Mouse (Mus musculus) embryo, embryonic 11.5 days (tissue): ENCODE results near the gene Shf.

Experiments
- DNase-seq: peaks from one replicate; pipeline ENCODE4 v3.0.0-alpha.2; 2012; ENCODE audit warnings: low read depth, low spot score

Shf gene

DNA sequence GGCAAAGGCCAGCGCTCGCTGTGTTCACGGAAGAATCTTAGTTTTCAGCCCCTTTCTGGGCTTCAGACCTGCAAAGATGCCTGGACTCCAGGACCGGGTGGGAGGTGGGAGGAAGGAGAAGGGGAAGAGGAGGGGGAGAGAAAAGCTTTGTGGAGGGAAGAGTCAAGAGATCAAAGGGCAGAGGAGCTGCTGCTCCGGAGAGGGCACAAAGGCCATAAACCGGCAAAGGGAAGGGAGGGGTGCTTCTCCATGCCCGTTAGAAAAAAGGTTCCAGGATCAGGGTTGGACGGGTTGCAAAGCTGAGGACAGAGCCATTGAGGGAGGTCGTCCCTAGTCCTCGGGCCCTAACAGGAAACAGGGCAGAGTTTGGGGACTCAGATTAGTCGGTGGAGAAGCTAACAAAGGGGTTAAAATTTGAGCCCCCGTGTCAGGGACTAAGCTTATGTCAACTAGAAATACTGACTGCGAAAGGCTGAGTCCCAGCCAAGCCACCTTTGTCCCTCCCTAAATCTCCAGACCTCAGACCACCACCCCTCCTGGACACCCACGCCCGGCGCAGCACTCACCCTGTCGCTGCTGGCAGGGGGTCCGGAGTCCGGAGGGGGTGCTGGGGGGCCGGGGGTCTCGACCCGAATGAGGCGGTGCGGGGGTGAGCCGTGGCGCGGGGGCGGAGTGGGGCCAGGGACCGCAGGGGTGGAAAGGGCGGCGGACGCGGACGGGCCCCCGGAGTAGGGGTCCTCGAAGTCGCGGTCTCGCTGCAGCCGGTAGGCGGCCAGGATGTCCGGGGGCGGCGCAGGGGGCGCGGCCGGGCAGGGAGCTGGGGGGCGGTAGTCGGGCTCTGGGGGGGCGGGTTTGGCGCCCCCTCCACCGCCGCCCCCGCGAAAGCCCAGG is 636 bp downstream of the Shf start:
- no peak for DNase-seq

DNA sequence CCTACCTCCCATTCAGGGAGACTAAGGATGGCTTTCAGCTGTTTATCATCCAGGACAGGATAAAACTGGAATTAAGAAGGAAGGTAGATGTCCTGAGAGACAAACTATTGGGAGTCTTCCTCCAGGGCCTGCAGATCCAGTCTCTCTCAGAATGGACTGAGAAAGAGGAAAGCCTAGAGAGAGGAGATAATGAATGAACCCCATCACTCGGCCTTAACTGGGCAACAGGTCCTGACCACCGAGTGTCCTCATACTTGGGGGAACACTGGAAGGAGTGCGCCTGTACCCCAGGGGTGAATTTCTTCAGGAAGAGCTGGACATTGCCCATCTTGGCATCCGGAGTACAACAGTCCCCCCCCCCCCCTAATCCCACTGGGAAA is 1.3 kb downstream of the Shf start:
- DNase-seq = no peak

DNA sequence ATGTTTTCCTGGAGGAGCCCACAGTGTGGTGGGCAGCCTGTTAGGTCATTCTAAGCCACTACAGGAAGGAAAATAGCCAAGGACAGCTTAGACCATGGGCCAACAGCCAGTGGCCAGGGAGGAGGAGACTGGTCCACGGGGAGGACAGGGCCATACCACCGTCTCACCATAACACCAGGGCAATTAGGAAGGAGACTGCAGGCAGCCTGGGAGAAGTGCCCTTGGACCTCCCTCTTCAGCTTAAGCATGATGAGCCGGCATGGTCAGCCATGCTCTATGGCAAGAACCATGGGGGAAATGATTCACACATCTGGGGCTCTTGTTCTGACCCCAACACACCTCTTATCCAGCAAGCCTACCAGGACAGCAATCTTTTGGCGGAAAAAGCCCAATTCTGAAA is 1.8 kb downstream of the Shf start:
- DNase-seq = no peak

DNA sequence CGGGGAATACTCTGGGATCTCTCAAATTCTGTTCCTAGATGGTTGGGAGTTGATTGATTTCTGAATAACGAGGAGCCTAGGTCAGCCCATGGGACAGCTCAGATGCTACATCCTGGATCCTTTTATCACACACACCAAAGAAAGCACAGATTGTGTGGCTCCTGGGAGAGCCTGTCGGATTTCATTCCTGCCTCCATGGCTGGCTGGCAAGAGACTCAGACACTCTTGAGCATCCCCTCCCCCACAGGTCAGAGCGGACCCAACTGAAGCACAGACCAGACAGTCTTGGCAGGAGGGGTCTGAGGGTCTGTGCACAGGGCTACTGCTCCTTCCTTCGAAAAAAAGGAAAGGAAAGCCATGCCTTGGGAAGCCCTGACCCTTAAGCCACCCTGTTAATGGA is 2.3 kb downstream of the Shf start:
- DNase-seq = no peak

DNA sequence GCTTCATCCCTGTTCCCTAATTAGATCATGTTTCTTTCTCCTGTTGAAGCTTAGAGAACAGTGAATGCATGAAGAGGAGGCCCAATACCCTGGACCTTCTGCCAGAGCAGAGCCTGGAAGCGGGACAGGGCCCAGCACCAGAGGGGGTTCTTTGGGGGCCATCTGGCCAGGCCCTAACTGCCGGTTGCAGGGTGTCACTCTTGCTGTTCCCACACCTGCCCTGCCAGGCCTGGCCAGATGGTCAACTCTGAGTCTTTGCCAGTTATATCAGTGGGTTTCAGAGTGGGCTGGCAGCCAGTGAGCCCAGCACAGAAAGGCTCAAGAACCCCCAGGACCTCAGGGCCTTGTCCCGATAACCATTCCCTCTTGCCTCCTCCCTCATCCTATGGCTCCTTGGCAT is 2.9 kb downstream of the Shf start:
- no peak for DNase-seq

DNA sequence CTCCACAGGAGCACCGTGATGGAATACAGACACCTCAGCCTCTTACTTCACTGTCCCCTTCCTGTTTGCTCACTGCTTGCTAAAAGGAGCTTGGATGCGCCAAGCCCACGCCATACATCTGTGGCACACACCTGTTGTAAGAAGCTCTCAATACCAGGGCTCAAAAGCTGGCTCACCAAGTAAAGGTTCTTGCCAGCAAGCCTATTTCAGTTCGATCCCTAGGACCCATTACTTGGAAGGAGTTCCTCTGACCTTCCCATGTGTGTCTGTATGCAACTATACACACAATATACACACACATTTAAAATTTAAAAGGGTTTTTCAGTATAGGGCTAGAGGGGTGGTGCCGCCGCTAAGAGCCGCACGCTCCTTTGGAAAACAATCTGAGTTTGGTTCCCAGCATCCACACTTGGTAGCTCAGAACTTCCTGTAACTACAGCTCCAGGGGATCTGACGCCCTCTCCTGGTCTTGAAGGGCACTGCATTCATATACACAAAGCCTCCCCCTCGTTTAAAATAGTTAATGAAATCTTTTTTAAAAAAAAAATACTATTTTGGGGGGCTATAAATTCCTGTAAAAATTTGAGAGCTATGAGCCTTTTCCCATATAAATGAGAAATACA is 3.6 kb downstream of the Shf start:
- no peak for DNase-seq

DNA sequence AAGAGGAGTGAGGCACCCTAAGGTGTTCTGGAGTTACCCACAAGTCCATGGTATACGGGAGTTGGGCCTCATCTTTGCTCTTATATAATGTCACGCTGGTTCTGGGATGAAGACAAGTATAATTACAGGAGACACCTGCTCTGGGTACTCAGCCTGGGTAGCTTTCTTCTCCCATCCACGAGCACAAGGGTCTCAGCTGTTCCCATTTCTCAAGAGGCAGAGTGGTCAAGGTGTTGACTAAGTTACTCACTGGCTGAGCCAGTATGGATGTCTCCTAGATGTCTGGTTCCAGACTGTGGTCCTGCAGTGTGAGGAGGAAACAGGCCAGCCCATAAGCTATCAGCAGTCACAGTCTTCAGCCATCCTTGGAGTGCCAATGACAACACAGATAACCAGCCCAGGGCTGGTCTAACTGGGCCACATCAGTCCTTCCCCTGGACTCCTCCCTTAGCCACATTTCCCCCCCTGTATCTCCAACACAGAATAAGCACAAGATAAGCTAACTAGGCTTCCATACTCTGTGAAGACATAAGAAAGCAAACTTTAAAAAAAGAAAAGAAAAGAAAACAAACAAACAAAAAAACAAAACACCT is 4.5 kb downstream of the Shf start:
- DNase-seq = no peak

DNA sequence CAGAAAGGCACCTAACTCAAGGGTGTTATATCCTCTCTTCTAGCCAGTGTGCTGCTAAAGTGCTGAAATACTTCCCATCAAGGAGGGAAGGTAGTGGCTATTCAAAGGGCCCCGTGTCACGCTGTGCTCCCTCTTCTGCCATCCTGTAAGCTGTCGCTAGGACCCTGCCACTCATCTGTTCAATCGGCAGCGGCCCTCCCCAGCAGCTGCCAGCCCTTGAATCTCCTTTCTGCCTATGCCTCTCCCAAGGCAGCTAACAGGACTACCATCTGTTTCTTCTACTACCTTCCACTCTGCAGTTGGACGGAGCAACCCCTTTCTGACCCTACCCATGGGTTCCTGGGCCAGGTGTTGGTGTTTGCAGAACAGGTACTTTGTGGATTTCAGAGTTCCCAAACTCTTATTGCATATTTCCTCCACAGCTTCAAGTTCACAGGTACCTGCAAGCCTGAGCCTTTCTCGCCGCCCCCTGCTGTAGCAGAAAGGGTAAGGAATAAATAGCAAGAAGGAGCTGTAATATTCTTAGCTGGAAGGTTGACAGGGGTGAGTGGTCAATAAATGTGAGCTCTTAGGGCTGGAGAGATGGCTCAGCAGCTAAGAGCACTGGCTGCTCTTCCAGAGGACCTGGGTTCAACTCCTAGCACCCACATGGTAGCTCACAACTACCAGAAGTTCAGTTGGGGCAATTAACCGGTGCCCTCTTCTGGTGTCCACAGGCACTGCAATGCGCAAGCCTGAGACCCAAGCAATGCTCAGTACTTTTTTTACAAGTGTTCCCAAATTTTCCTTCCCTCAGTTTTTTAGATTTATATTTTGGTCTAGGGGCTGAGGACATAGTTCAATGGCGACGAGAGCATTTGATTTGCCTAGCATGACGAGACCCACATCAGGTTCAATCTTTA is 6.1 kb downstream of the Shf start:
- no peak for DNase-seq

DNA sequence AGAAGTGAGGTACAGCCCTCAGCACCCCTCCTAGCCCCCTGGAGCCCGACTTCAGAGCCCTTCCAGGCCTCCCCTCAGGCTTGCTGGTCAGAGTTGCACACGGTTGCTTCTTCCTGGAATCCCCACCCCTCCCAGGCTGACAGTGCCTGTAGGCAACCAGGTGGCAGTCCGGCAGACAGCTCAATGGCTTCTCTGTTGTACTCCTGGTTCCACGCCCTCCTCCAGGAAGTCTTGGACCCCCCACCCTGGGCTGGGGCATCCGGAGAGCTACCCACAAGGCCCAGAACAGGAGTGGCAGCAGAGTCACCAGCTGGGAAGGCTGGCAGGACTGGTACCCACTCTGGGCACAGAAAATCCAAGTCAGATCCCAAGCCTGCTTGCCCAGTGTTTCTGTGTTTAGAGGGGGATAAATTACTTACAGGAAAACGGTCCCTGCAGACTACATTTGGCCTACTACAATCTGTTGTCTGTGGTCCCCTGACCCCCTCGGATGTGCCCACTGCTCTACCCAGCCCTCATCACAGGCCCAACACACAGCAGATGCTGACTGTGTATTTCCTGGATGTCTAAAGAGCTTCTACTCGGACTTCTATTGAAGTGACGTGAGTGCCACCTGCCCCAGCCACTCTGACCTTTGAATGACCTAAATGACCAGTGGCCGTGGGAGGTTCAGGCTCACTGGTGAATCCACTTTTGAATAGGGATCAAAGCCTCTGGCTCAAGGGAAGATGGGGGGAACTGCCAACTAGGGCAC is 6.9 kb downstream of the Shf start:
- no peak for DNase-seq

DNA sequence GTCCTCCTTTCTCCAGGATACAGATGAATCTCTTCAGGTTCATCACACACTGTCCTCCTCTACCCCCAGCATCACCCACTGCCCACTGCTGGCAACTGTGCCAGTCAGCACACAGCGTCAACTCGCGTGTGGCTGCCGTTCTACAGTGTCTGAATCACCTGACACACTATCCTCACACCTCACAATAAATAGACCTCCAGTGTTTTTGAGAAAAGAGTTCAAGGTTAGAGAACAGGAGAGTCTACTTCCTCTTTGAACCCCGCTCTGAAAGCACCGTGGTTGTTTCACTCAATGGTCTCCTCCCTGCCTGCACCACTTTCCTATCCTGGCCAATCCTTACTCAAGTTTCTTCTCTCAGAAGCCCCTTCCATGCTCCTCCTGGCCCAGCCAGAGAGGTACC is 7.8 kb downstream of the Shf start:
- no peak for DNase-seq

DNA sequence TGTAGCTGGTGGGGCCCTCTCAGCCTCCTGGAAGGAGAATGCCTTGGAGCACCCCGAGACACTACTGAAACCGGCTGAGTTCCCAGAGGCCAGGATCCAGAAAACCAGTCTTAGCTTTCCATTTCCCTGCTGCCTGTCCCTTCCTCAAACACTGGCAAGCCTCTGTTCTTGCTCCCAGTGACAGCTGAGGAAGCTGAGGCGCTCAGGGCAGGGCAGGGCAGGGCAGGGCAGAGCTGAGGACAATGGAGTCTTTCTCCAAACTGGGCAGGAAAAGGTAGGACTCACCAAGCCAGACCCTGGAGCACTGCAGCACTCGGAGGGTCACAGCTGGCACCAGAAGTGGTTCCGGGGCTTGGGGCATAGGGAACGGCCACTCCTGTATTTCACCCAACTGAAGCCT is 8.7 kb downstream of the Shf start:
- DNase-seq = no peak

DNA sequence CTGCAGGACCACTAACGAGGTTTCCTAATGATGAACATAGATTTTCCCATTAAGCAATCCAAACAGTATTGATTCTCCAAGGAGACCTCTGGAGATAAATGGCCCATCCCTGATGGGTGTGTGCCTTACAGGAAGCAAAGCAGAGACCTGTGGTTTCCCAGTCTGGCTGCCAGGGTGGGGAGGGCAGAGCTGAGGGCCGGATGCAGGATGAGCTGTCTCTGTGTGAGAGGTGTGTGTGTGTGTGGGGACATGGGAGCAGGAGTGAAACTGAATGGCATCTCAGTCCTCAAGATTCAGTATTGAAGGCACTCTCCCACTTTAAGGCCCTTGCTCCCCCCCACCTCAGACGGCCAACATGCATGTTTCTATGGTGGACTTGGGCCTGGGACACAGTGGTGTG is 12.8 kb downstream of the Shf start:
- DNase-seq = no peak

DNA sequence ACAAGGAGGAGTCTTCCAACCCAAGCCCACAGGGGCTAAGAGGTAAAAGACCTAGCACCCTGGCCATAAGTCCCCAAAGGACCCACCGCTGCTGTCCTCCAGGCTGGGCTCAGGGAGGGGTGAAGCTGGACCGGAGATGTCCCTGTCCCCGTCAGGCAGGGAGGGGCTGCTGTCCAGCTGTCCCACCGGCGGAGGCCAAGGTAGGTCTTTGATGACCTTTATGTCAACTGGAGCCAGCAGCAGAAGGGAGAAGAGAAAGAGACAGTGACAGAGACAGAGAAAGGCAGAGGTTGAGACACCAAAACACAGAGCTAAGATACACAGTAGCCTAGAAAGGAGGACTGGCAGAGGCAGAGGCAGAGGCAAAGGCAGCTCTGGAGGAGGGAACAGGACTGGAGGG is 13.6 kb downstream of the Shf start:
- no peak for DNase-seq

DNA sequence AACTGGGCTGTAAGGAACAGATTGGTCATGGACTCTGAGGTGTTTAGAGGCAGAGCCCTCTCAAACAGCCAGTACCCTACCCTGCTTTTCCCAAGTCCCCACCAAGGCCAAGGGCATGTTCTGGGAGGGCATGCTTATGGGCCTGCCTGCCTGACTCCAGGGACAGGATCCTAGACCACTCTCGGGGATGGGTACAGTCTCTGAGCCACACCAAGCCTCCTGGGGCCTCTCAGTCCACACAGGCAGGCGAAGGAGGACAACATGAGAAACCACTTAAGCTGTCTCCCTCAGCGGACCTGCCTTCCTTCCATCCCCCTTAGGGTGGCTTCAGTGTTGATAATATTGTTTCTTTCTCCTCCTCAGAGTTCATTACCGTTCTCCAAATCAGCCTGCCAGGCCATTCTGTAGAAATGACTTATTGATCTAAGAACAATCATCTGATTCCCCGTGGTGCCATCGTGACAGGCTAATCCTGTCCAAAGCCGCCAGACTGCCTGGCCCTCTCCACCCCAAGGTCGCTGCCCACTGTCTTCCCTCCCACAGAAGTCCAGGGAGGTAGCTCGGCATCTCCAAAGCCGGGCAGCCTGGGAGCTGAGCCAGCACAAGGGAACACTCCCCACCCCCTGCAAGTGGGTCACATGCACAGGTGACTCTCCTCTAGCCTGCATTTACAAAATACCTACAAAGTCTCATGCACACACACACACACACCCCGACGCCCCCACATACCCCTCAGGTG is 14.6 kb downstream of the Shf start:
- no peak for DNase-seq

DNA sequence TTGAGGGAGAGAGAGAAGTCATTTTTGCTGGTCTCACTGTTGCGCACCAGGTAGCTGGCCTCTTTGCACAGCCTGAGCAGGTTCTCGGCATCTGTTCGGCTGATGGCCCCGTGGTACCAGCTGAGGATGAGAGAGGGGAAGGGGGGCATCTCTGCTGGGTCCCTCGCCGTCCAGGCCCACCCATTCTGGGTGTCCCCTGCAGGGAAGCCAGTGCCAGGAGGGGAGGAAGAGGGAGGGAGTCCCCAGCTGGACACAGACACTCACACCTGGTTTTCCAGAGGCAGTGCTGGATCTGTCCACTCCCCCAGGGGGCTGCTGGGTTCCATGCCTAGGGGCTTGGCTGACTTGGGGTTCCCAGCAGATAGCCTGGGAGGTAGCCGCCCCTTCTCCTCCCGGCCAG is 15.2 kb downstream of the Shf start:
- DNase-seq = no peak

DNA sequence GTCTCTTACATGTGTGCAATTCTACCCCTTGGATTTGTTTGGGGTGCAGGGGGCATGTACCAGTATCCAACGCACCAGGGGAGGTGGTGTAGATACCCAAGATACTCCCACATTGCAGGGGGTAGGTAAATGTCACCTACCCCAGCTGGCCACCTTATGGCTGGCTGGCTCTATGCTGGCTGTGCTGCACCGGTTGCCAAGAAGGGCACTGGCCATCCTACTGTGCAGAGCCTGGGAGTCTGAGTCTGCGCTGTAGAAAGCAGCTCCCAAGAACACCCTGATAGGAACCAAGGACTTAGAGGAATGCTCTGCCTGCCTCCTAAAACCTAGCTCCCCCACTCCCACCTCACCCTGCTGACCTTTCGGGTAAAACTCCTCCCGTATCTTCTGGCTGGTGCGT is 16.0 kb downstream of the Shf start:
- DNase-seq = no peak

DNA sequence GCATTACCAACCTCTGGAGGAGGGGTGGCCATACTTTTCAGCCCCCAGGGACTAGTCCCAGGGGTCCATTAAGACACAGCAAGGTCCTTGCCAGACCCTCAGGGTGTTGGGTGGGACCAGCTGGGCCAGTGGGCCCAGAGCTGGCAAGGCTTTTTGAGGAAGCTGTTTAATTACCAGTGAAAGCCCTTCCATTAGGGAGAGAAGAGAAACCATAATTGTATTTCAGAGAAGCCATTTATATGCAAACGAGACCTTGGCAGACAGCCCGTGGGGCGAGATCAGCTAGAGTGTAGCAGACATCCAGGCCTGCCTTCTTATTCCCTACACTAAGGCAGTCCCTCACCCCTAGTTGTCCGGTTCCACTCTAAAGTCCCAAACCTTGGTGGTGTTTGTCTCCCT is 17.0 kb downstream of the Shf start:
- no peak for DNase-seq

DNA sequence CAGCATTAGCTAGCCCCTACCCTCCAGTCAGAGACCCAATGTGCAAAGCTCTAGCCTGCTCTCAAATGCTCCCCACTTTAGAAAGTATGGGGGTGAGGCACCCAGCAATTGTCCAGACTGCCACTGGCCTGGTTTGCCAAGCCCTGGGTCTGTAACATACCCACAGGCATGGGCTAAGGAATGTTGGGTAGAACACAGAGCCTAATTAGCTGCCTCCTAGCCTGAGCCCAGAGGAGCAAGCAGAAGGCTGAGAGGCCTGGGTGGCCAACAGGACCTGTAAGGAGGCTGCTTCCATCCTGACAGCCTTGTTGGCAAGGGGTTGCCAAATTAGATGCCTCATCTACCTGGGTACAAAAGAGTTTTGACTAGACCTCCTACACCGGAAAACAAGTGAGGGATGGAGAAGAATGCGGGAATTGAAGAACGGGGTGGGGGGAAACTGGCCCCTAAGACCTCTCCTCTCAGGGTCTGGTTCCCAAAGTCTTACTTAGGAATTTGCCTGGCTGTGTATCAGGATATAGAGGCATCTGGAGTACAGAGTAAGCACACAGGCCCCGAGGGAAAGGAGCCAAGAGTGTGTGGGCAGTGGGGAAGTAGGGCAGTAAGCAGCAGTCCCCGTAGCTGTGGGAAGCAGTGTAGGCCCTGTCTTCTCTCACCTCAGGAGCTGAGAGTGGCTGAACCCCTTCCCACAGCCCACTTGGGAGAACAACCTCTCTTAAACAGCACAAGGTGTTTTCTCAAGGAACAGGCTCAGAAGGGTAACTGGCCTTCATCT is 17.6 kb downstream of the Shf start:
- no peak for DNase-seq

DNA sequence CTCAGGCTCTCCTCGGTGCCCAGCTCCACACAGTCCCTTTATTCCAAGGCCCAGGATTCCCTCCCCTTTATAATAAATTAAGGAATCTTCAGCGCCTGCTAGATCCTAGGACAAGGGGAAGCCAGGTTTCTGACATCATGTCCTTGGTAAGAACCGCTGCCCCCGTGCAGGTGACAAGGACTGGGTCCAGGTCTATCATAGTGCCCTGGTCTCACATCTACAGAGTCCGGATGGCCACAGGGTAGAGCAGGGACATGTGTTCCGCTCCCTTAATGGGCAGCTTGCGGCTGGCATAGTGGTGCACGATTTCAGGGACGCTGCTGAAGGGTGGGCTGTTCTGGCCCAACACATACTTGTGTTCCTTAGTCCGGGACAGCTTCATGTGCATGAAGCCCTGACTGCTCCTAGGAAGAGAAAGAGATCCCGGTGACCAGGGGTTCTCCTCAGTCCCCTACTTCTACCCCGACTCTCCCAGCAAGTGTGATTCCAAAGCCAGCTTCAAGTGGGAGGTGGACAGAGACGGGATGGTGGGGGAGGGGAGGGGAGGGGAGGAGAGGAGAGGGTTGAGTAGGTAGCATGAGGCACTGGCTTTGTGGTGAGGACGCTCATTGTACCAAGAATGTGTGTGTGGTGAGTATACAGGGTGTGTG is 19.7 kb downstream of the Shf start:
- no peak for DNase-seq
